Mouse (Mus musculus): ENCODE measurements around the gene Ttc26. TPM values are rescaled to one million over a fixed set of nuclear protein-coding genes. Genes with fewer than 3 reads are reported as not detected.
"Not testable (repeated sequence)": the region's sequence is repeated elsewhere in the genome, so short reads cannot be mapped to it uniquely, and the experiment has no call there.

The Ttc26 gene
- total and polyA plus RNA-seq, 2 experiments = 0.11 to 0.65 TPM

GRCm38 (mm10) chr6:38357603-38358252 lies 23.5 kb upstream of the Ttc26 start:
- TF ChIP-seq CTCF (IDR thresholded peaks at IDR 0.05; ENCODE audit: low read depth, low read length) (no peak), POLR2A (IDR thresholded peaks at IDR 0.05; ENCODE audit: extremely low read depth, insufficient read depth, low read length) (no peak)
- no peak overlapping the region for H3K27ac ChIP-seq (replicated peaks; ENCODE audit: insufficient read depth, low read depth, low read length)

DNA sequence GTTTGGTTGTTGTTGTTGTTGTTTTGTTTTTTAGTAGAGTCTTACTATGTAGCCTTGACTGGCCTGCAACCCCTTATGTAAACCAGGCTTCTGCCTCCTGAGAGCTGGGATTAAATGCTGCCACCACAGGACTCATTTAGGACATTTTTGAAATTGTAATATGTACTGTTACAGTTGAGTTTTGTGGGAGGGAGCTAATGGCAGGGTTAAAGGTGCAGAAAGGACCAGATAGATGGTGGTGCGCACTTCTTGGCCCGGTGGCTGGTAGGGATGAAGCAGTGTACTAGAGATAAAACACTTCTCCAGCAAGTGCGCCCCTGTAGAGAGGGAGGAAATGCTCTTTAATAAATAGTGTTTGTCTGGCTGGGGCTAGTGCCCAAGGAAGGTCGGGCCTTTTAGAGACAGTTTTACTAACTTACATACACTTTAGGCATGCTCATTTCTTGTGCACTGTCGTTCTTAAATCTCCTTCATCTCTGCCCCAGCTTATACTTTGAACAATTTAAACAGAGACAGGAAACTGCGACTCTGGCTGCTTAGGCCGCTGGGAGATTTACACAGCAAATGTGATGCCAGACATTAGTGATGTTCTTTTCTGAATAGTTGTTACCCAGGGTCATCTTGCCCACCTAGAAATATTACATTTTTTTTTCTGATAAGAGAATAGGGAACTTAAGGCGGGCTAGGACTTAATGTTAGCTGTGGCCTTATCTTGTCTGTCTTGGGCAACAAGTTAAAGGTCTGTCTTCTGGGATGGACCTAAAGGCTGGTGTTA lies 22.8 kb upstream of the Ttc26 start:
- no peaks in the 10 kb centered on the region for H3K27me3 ChIP-seq (ENCODE audit: control insufficient read depth, insufficient read depth, low read length)
- no peak overlapping the region for H3K4me3 ChIP-seq (ENCODE audit: insufficient read depth, low read depth, low read length)
- no peak overlapping the region for H3K9ac ChIP-seq (ENCODE audit: low read depth, low read length)
- DNase-seq (ENCODE audit: extremely low read depth, low read depth, low spot score) = no peak
- WGBS = 80% methylated on average over 8 of the region's 8 CpGs
- peaks cover 7% of the 10 kb centered on the region for H3K4me1 ChIP-seq (ENCODE audit: control insufficient read depth, insufficient read depth, low read length)
- TF ChIP-seq POLR2A (IDR thresholded peaks at IDR 0.05; ENCODE audit: extremely low read depth, insufficient read depth, low read length) (no peak), CTCF (IDR thresholded peaks at IDR 0.05; ENCODE audit: low read depth, low read length) (no peak)
- H3K36me3 ChIP-seq (ENCODE audit: control insufficient read depth, insufficient read depth, low read length) = no peaks in the 10 kb centered on the region
- H3K79me2 ChIP-seq (ENCODE audit: control insufficient read depth, insufficient read depth, low read length) = no peaks in the 10 kb centered on the region
- H3K27ac ChIP-seq (replicated peaks; ENCODE audit: insufficient read depth, low read depth, low read length) = no peak overlapping the region

More at GRCm38 (mm10) chr6:38357603-38358252, 23.5 kb upstream of the Ttc26 start:
- Histone ChIP-seq H3K9ac (ENCODE audit: low read depth, low read length) (no peak overlapping the region), H3K27me3 (ENCODE audit: control insufficient read depth, insufficient read depth, low read length) (no peaks in the 10 kb centered on the region), H3K4me3 (ENCODE audit: insufficient read depth, low read depth, low read length) (no peak overlapping the region), H3K4me1 (ENCODE audit: control insufficient read depth, insufficient read depth, low read length) (peaks cover 8% of the 10 kb centered on the region), H3K36me3 (ENCODE audit: control insufficient read depth, insufficient read depth, low read length) (no peaks in the 10 kb centered on the region), H3K79me2 (ENCODE audit: control insufficient read depth, insufficient read depth, low read length) (peaks cover 5% of the 10 kb centered on the region; the same call in 1 of the 2 replicates)
- 84% methylated on average over 5 of the region's 5 CpGs for WGBS
- no peak for DNase-seq (ENCODE audit: extremely low read depth, low read depth, low spot score)

DNA sequence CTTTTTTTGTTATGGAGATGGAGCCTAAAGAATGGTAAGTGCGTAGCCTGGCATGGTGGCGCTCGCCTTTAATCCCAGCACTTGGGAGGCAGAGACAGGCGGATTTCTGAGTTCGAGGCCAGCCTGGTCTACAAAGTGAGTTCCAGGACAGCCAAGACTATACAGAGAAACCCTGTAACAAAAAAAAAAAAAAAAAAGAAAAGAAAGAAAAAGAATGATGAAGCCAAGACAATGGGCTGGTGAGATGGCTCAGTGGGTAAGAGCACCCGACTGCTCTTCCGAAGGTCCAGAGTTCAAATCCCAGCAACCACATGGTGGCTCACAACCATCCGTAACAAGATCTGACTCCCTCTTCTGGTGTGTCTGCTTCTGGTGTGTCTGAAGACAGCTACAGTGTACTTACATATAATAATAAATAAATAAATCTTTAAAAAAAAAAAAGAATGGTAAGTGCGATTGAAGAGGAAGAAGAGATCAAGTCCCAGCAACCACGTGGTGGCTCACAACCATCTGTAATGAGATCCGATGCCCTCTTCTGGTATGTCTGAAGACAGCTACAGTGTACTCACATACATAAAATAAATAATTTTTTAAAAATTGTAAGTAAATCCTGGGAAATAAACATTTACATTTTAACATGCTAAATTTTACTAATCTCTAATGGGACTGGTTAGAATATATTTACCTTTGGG lies 22.1 kb upstream of the Ttc26 start:
- H3K27ac ChIP-seq (replicated peaks; ENCODE audit: insufficient read depth, low read depth, low read length); H3K36me3 ChIP-seq (ENCODE audit: control insufficient read depth, insufficient read depth, low read length); H3K79me2 ChIP-seq (ENCODE audit: control insufficient read depth, insufficient read depth, low read length); H3K9ac ChIP-seq (ENCODE audit: low read depth, low read length); DNase-seq (ENCODE audit: extremely low read depth, low read depth, low spot score); H3K4me3 ChIP-seq (ENCODE audit: insufficient read depth, low read depth, low read length); H3K4me1 ChIP-seq (ENCODE audit: control insufficient read depth, insufficient read depth, low read length); H3K27me3 ChIP-seq (ENCODE audit: control insufficient read depth, insufficient read depth, low read length): not testable (repeated sequence)
- 91% methylated on average over 11 of the region's 11 CpGs for WGBS

DNA sequence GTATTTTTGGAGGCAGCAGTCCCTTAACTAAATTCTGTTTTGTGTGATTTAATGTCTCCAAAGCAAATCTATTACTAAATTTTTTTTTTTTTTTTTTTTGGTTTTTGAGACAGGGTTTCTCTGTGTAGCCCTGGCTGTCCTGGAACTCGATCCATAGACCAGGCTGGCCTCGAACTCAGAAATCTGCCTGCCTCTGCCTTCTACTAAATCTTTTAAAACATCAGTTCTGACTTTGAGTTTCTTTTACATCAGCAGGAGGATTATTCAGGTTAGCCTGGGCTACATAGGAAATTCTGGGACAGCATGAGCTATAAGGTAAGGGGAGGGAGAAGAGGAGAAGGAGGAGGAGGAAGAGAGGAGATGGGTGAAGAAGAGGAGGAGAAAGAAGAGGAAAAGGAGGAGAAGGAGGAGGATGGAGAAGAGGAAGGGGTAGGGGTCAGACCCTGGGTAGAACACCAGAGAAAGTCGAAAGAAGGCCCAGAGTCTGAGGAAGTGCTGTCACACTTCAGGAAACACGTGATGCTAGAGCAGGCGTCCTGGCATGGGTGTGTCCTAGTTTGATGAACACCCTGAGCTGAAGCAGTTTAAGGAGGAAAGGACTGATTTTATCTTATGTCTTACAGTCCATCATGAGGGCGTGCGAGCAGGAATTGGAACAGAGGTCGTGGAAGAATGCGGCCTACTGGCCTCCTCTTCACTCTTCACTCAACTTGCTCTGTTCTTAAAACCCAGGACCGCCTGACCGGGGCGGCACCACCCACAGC lies 21.4 kb upstream of the Ttc26 start:
- H3K79me2 ChIP-seq (ENCODE audit: control insufficient read depth, insufficient read depth, low read length) = no peaks in the 10 kb centered on the region
- H3K27ac ChIP-seq (replicated peaks; ENCODE audit: insufficient read depth, low read depth, low read length) = no peak overlapping the region
- H3K9ac ChIP-seq (ENCODE audit: low read depth, low read length) = no peak overlapping the region
- no peak overlapping the region for H3K4me3 ChIP-seq (ENCODE audit: insufficient read depth, low read depth, low read length)
- no peak for TF ChIP-seq POLR2A (IDR thresholded peaks at IDR 0.05; ENCODE audit: extremely low read depth, insufficient read depth, low read length)
- no peak for TF ChIP-seq CTCF (IDR thresholded peaks at IDR 0.05; ENCODE audit: low read depth, low read length)
- H3K27me3 ChIP-seq (ENCODE audit: control insufficient read depth, insufficient read depth, low read length) = no peaks in the 10 kb centered on the region
- no peaks in the 10 kb centered on the region for H3K36me3 ChIP-seq (ENCODE audit: control insufficient read depth, insufficient read depth, low read length)
- DNase-seq (ENCODE audit: extremely low read depth, low read depth, low spot score) = no peak
- H3K4me1 ChIP-seq (ENCODE audit: control insufficient read depth, insufficient read depth, low read length) = peaks cover 7% of the 10 kb centered on the region
- WGBS = 83% methylated on average over 12 of the region's 12 CpGs

GRCm38 (mm10) chr6:38361065-38361464 lies 20.2 kb upstream of the Ttc26 start:
- Histone ChIP-seq H3K4me3 (ENCODE audit: insufficient read depth, low read depth, low read length) (no peak overlapping the region), H3K27ac (replicated peaks; ENCODE audit: insufficient read depth, low read depth, low read length) (no peak overlapping the region), H3K79me2 (ENCODE audit: control insufficient read depth, insufficient read depth, low read length) (no peaks in the 10 kb centered on the region), H3K36me3 (ENCODE audit: control insufficient read depth, insufficient read depth, low read length) (no peaks in the 10 kb centered on the region), H3K27me3 (ENCODE audit: control insufficient read depth, insufficient read depth, low read length) (no peaks in the 10 kb centered on the region), H3K4me1 (ENCODE audit: control insufficient read depth, insufficient read depth, low read length) (no peaks in the 10 kb centered on the region), H3K9ac (ENCODE audit: low read depth, low read length) (no peak overlapping the region)
- no peak for TF ChIP-seq CTCF (IDR thresholded peaks at IDR 0.05; ENCODE audit: low read depth, low read length)
- no peak for TF ChIP-seq POLR2A (IDR thresholded peaks at IDR 0.05; ENCODE audit: extremely low read depth, insufficient read depth, low read length)
- no peak for DNase-seq (ENCODE audit: extremely low read depth, low read depth, low spot score)
- WGBS = 90% methylated on average over 4 of the region's 4 CpGs
